Mouse (Mus musculus) retina, embryonic 14.5 days (tissue): Measurements from ENCODE around the gene Cabp4.

Experiments used
- DNase-seq: peaks from one replicate; pipeline ENCODE4 v3.0.0-alpha.2; 2015; ENCODE audit warnings: low spot score

Gene Cabp4

GRCm38 (mm10) chr19:4100718-4101261, 43.0 kb downstream of the Cabp4 start:
- peak; percentile 83 for DNase-seq

DNA sequence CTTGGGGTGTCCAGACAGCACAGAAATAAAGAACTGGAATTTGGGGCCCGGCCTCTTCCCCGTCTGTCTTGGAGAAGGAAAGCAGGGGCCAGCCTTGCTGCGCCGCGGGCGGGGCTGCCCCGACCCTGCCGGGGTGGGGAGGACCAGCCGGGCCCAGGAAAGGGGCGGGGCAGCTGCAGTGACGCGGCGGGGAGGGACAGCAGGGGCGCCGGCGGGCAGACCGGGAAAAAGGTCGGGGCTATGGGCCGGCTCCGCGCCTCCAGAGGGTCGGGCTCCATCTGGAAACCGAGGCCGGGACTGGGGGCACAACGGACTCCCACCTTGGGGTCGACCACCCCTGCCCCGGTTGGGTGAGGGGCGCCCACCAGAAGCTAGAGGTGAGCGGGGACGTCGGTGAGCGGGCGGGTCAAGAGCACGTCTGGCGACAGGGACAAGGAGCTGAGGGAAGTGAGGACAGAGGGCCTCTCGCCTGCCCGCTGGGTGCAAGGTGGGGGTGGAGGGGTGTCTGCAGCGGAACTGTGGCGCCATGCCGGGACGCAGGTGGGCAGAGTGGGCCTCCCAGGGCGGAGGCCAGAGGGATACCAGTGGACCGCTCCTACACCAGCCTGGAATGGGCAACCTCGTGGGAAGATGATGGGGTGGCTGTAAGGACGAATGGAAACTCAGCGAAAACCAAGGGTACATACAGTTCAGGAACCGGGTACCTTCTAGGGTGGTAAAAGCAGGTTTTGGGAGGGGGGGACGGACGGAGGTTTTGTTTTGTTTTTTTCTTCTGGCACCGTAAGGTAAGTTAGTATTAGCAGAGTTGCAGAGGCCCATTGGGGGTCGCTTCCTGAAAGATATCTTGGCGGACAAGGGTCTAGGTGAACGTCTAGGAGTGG, 43.8 kb downstream of the Cabp4 start, which contains the start of gene Pitpnm1:
Pitpnm1 (plus strand) TSS at position 162 of the 881 bp plus-strand sequence.
- peak; percentile 76 for DNase-seq

DNA sequence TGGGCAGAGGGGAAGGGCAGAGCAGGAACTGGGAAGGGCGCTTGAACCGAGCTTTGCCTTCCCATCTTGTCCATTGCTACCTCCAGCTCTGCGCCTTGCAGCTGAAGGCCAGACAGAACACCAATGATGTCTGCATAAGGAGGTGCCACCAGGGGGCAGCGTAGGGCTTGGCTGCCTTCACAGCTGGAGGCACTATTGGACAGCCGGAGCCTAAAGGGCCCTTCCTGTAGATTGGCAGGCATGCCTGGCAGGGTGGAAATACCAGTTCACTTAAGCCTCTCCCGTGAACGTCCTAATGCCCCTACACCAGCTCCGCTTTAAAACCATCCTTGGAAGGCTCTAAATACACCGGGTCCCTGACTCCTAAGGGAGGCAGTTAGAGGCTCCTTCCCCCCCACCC, 44.8 kb downstream of the Cabp4 start:
- peak; percentile 98 for DNase-seq

DNA sequence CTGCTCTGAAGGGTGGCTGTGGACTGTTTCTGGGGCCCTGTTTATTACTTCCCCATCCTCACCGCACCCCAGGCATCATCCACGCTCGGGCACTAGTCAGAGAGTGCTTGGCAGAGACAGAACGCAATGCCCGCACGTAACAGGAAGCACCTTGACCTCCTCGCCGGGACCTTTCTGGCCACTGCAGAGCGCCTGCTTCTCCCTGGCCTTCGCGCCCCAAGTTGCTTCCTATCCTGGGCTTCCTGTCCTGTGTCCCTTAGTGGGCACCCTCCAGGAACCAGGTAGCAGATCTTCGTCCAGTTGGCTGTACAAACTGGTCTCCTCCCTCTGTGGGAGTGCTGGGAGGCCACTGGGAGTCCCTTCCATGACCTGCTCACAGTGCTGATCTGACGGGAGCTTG, 45.4 kb downstream of the Cabp4 start:
- no peak for DNase-seq

DNA sequence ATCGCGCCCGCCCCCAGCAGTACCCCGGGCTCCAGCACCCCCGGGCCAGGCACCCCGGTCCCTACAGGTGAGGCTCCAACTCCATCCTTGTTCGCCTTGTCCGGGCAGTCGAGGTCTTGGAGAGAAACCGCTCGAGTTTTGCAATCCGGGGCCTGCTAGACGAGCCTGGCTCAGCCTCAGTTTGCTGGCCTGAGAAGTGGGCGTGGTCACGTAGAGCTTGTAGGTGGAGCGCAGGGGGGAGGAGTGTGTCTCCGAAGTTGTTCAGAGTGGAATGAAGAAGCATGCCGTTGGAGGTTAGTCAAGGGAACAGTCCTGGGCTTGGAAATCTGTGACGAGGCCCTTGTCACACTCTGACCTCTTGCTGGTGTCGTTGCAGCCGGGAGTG, 46.4 kb downstream of the Cabp4 start:
- DNase-seq, result no peak

GRCm38 (mm10) chr19:4096642-4097440, 47.0 kb downstream of the Cabp4 start, which contains the start of gene Cdk2ap2:
Gene Cdk2ap2, plus strand, starts transcription at chr19:4097182.
- peak; percentile 100 for DNase-seq

- no peak for DNase-seq
Measured at GRCm38 (mm10) chr19:4095802-4096201, 48.0 kb downstream of the Cabp4 start.

DNA sequence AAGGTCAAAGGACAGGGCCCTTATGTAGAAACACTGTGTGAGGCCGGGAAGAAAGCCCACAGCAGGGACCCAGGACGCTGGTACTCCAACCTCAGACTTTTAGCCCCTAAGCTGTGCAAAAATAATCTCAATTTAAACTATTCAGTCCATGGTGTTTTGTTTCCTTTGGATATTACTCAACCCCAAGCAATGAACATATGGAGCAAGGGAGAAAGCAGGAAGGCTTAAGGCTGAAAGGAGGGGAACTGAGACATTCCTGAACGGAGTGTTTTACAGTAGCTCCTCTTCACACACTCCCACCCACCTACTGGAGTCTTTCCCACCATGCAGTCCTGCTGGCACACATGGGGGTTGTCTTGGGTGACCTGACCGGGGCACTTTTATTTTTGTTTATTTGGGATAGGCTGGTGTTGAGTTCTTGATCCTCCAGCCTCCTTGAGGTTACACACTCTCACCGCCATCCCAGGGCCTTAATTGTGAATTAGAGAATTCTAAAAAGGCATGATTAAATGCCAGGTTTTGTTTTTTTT, 49.0 kb downstream of the Cabp4 start:
- DNase-seq, result no peak

GRCm38 (mm10) chr19:4094348-4094747, 49.5 kb downstream of the Cabp4 start:
- no peak for DNase-seq

- no peak for DNase-seq
Measured at GRCm38 (mm10) chr19:4093772-4094171, 50.1 kb downstream of the Cabp4 start.

GRCm38 (mm10) chr19:4092750-4093149, 51.1 kb downstream of the Cabp4 start:
- DNase-seq, result no peak

GRCm38 (mm10) chr19:4091383-4091782, 52.5 kb downstream of the Cabp4 start:
- DNase-seq, result no peak

DNA sequence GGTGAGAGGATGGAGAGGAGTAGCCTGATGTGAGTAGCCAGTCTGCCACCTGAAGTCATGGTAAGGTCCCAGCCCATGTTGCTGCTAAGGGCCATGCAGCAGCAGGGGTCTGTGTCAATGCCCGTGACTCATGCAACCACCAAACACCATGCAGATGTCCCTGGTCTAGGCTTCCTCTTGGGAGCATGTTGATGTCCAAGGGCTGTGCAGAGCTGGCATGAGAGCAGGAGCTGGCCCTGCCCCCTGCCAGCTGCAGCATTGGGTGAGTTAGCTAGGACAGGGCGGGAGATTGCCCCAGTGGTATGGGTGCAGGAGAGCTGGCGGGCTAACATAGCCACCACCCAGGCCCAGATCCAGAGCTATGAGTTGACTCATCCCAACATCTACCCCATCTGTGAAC, 53.4 kb downstream of the Cabp4 start:
- no peak for DNase-seq

DNA sequence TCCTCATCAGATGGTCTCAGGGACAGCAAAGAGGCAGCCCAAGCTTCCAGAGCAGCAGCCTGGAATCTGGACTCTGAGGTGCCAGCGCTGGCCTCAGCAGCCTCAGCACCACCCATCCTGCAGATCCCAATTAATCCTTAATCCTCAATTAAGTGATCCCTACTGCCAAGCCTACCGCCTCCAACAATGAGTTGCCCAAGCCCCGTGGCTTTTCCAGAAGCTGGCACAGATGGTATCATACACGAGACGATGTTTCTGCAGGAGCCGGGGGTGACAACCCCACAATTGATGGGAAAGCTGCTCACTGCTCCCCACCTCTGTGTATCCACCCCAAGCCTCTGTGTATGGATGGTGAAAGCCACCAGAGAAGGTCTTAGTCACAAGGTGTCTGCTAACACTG, 54.7 kb downstream of the Cabp4 start:
- DNase-seq, result no peak

DNA sequence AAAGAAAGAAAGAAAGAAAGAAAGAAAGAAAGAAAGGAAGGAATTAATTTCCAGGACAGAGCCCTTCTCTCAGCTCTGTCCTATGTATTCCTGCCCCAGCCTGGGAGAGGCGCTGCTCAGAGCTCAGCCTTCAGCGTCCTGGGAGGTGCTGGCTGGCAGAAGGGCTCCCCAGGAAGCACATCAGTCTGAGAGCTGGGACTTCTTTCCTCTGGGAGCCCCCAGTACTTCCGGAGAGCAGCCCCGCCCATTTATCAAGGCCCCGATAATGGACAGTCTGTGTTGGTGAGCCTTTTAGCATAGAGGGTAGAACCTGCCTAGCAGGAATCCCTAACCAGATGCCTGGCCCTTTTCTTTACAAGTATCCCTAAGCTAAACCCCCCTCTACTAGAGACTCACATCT, 55.7 kb downstream of the Cabp4 start:
- no peak for DNase-seq

GRCm38 (mm10) chr19:4087090-4087489, 56.7 kb downstream of the Cabp4 start:
- DNase-seq, result no peak

- DNase-seq, result no peak
Measured at GRCm38 (mm10) chr19:4086156-4086555, 57.7 kb downstream of the Cabp4 start.
